In genomic region chr11:70001865-70002264, GRCm38 (mm10) we compare ENCODE assay signal across 7 mouse cellular contexts. TPM values are rescaled to one million over a fixed set of nuclear protein-coding genes. Genes with fewer than 3 reads are reported as not detected.
DNase-seq lines count a peak whose midpoint lies in the region; ATAC-seq and TF ChIP-seq lines count a peak whose summit lies in the region.

No protein-coding gene starts in this region.

- peak overlapping the region; percentile 89 for H3K9ac ChIP-seq in embryonic facial prominence, embryonic 13.5 days
- H3K9ac ChIP-seq in lung, embryonic 14.5 days: 0 out of 2 replicates have a peak overlapping the region, but pooled peaks have one; percentile 67

- ATAC-seq in embryonic facial prominence, embryonic 13.5 days (ENCODE audit: insufficient number of reproducible peaks, insufficient read depth, low FRiP score, low TSS enrichment, low read depth): no peak
- ATAC-seq in lung, embryonic 14.5 days (ENCODE audit: insufficient read depth): no peak
- ATAC-seq in monocyte, adult 5-6 weeks (replicated peaks; ENCODE audit: insufficient number of reproducible peaks, low FRiP score, low TSS enrichment, poor library complexity, severe bottlenecking): no peak

- peak overlapping the region; percentile 88 for H3K4me2 ChIP-seq in embryonic facial prominence, embryonic 13.5 days
- peak overlapping the region; percentile 76 for H3K4me2 ChIP-seq in lung, embryonic 14.5 days

- H3K9me3 ChIP-seq in embryonic facial prominence, embryonic 13.5 days: no peaks in the 10 kb centered on the region
- no peaks in the 10 kb centered on the region for H3K9me3 ChIP-seq in lung, embryonic 14.5 days (ENCODE audit: low read depth, low read length)

- peak overlapping the region; percentile 80 for H3K4me3 ChIP-seq in embryonic facial prominence, embryonic 13.5 days
- peak overlapping the region; percentile 67 for H3K4me3 ChIP-seq in lung, embryonic 14.5 days (ENCODE audit: low read depth, low read length)
- H3K4me3 ChIP-seq in small intestine, adult 2 months (ENCODE audit: low read depth, low read length): no peak overlapping the region

- H3K36me3 ChIP-seq in embryonic facial prominence, embryonic 13.5 days: peaks cover 52% of the 10 kb centered on the region
- H3K36me3 ChIP-seq in lung, embryonic 14.5 days (ENCODE audit: insufficient read depth): peaks cover 46% of the 10 kb centered on the region
- H3K36me3 ChIP-seq in small intestine, adult 2 months (ENCODE audit: control insufficient read depth, insufficient read depth, low read length): peaks cover 29% of the 10 kb centered on the region

- H3K4me1 ChIP-seq in embryonic facial prominence, embryonic 13.5 days: peaks cover 54% of the 10 kb centered on the region
- peaks cover 18% of the 10 kb centered on the region for H3K4me1 ChIP-seq in lung, embryonic 14.5 days (ENCODE audit: insufficient read depth)
- peaks cover 6% of the 10 kb centered on the region; the same call in 1 of the 2 replicates for H3K4me1 ChIP-seq in small intestine, adult 2 months (ENCODE audit: control insufficient read depth, insufficient read depth, insufficient read length, low read length)

- TF ChIP-seq POLR2A in small intestine, adult 2 months (IDR thresholded peaks at IDR 0.05; ENCODE audit: low read depth, low read length): no peak

- H3K27me3 ChIP-seq in embryonic facial prominence, embryonic 13.5 days: no peaks in the 10 kb centered on the region
- no peaks in the 10 kb centered on the region for H3K27me3 ChIP-seq in lung, embryonic 14.5 days (ENCODE audit: insufficient read depth, low read length)
- H3K27me3 ChIP-seq in small intestine, adult 2 months (ENCODE audit: control insufficient read depth, insufficient read depth, low read length): no peaks in the 10 kb centered on the region

- no peak overlapping the region for H3K27ac ChIP-seq in embryonic facial prominence, embryonic 13.5 days
- no peak overlapping the region for H3K27ac ChIP-seq in lung, embryonic 14.5 days (ENCODE audit: low read depth)
- H3K27ac ChIP-seq in small intestine, adult 2 months (ENCODE audit: insufficient read depth, low read depth, low read length): no peak overlapping the region

- peak; percentile 71 for TF ChIP-seq CTCF in lung, embryonic 14.5 days (IDR thresholded peaks at IDR 0.05; ENCODE audit: low read depth)
- TF ChIP-seq CTCF in small intestine, adult 2 months (IDR thresholded peaks at IDR 0.05; ENCODE audit: extremely low read depth, insufficient read length, insufficient replicate concordance, low read depth, low read length): 0 out of 2 replicates have a peak, but pooled peaks have one; percentile 6

- DNase-seq in 3134 (ENCODE audit: extremely low read depth, insufficient read length, low spot score): peak; percentile 52
- peak; percentile 81 for DNase-seq in A20 (ENCODE audit: low read depth, low spot score)
- DNase-seq in induced T-regulatory cell, adult 2 months (ENCODE audit: low read depth): peak; percentile 86
- DNase-seq in lung, embryonic 14.5 days: peak; percentile 76

RNA-seq across cellular contexts. Expression of gene Dvl2, which starts 1.5 kb away (rescaled TPM):
- polyA plus RNA-seq in embryonic facial prominence, embryonic 13.5 days (2015; fragmentation: Nextera tagmentation; extraction: Ambion mirVana): 55.0 and 56.8 TPM in 2 replicates
- polyA plus RNA-seq in lung, embryonic 14.5 days (2014; fragmentation: Nextera tagmentation; extraction: Ambion mirVana): 36.2 and 40.8 TPM in 2 replicates
- polyA plus RNA-seq in small intestine, adult 2 months (2012; rRNA removed): 5.2 and 7.4 TPM in 2 replicates
- total RNA-seq in monocyte, adult 5-6 weeks (2017): 18.6 to 27.1 TPM (median 19.1 TPM) in 3 replicates

RNA-seq across cellular contexts. Expression of gene Phf23, which starts 6.3 kb away (rescaled TPM):
- 87.8 and 93.3 TPM in 2 replicates for polyA plus RNA-seq in embryonic facial prominence, embryonic 13.5 days (2015; fragmentation: Nextera tagmentation; extraction: Ambion mirVana)
- polyA plus RNA-seq in lung, embryonic 14.5 days (2014; fragmentation: Nextera tagmentation; extraction: Ambion mirVana): 41.1 and 42.8 TPM in 2 replicates
- 5.7 and 12.4 TPM in 2 replicates for polyA plus RNA-seq in small intestine, adult 2 months (2012; rRNA removed)
- 48.7 to 74.0 TPM (median 57.5 TPM) in 3 replicates for total RNA-seq in monocyte, adult 5-6 weeks (2017)

RNA-seq across cellular contexts. Expression of gene Gabarap, which starts 10.9 kb away (rescaled TPM):
- 511 and 542 TPM in 2 replicates for polyA plus RNA-seq in embryonic facial prominence, embryonic 13.5 days (2015; fragmentation: Nextera tagmentation; extraction: Ambion mirVana)
- polyA plus RNA-seq in lung, embryonic 14.5 days (2014; fragmentation: Nextera tagmentation; extraction: Ambion mirVana): 444 and 455 TPM in 2 replicates
- polyA plus RNA-seq in small intestine, adult 2 months (2012; rRNA removed): 211 and 564 TPM in 2 replicates
- 244 to 340 TPM (median 296 TPM) in 3 replicates for total RNA-seq in monocyte, adult 5-6 weeks (2017)

RNA-seq across cellular contexts. Expression of gene Acadvl, which starts 13.3 kb away (rescaled TPM):
- 78.2 and 82.3 TPM in 2 replicates for polyA plus RNA-seq in embryonic facial prominence, embryonic 13.5 days (2015; fragmentation: Nextera tagmentation; extraction: Ambion mirVana)
- polyA plus RNA-seq in lung, embryonic 14.5 days (2014; fragmentation: Nextera tagmentation; extraction: Ambion mirVana): 57.6 and 58.9 TPM in 2 replicates
- polyA plus RNA-seq in small intestine, adult 2 months (2012; rRNA removed): 65.6 and 109 TPM in 2 replicates
- 46.9 to 64.6 TPM (median 55.3 TPM) in 3 replicates for total RNA-seq in monocyte, adult 5-6 weeks (2017)

RNA-seq across cellular contexts. Expression of gene Dlg4, which starts 14.9 kb away (rescaled TPM):
- 13.1 and 13.5 TPM in 2 replicates for polyA plus RNA-seq in embryonic facial prominence, embryonic 13.5 days (2015; fragmentation: Nextera tagmentation; extraction: Ambion mirVana)
- 5.9 and 7.4 TPM in 2 replicates for polyA plus RNA-seq in lung, embryonic 14.5 days (2014; fragmentation: Nextera tagmentation; extraction: Ambion mirVana)
- polyA plus RNA-seq in small intestine, adult 2 months (2012; rRNA removed): 5.3 and 5.5 TPM in 2 replicates
- total RNA-seq in monocyte, adult 5-6 weeks (2017): 3.5 to 20.2 TPM (median 6.5 TPM) in 3 replicates
